Mouse (Mus musculus): Measurements from ENCODE around the gene Crygs. TPM values are rescaled to one million over a fixed set of nuclear protein-coding genes. Genes with fewer than 3 reads are reported as not detected.
A peak's percentile ranks its signal among the peaks of the same experiment; 100 is the strongest.

Gene Crygs
- polyA plus RNA-seq (2014; fragmentation: Nextera tagmentation; extraction: Ambion mirVana): 0.24 TPM in 1 of 2 replicates, not detected in the other

GRCm38 (mm10) chr16:22811477-22811876 lies at the start of gene Crygs:
Crygs (minus strand) TSS chr16:22811577.
- 76% methylated on average over 2 of the region's 2 CpGs for WGBS (ENCODE audit: insufficient replicate concordance)
- no peak within 1 kb of the TSS for H3K4me3 ChIP-seq (ENCODE audit: low read depth, low read length)
- H3K4me2 ChIP-seq: no peak within 1 kb of the TSS
- H3K9me3 ChIP-seq (replicated peaks; ENCODE audit: control insufficient read depth, low read length): no peaks in the 10 kb centered on the region
- no peak for ATAC-seq (replicated peaks; ENCODE audit: insufficient number of reproducible peaks, low FRiP score, low TSS enrichment)
- no peaks in the 10 kb centered on the region for H3K4me1 ChIP-seq (ENCODE audit: control insufficient read depth, insufficient read depth, low read length)
- H3K36me3 ChIP-seq (ENCODE audit: control insufficient read depth, insufficient read depth, low read length): peaks cover 3% of the 10 kb centered on the region
- no peak within 1 kb of the TSS for H3K27ac ChIP-seq (ENCODE audit: low read depth, low read length)
- no peaks in the 10 kb centered on the region; the same call in 1 of the 2 replicates for H3K27me3 ChIP-seq (ENCODE audit: control insufficient read depth, insufficient read depth, low read length)
- H3K9ac ChIP-seq (ENCODE audit: low read depth, low read length): no peak within 1 kb of the TSS

GRCm38 (mm10) chr16:22857431-22858113 lies 46.2 kb upstream of the Crygs start, which contains the start of the genes Tbccd1 and Dnajb11:
Tbccd1 (minus strand) TSS chr16:22857669.
Dnajb11 (plus strand) TSS chr16:22857845.
- Histone ChIP-seq H3K4me3 (ENCODE audit: low read depth, low read length) (peak within 1 kb of the TSS; percentile 99), H3K36me3 (ENCODE audit: control insufficient read depth, insufficient read depth, low read length) (peaks cover 3% of the 10 kb centered on the region; the same call in 1 of the 2 replicates), H3K9ac (ENCODE audit: low read depth, low read length) (peak within 1 kb of the TSS; percentile 96), H3K4me2 (peak within 1 kb of the TSS; percentile 83), H3K27me3 (ENCODE audit: control insufficient read depth, insufficient read depth, low read length) (no peaks in the 10 kb centered on the region), H3K4me1 (ENCODE audit: control insufficient read depth, insufficient read depth, low read length) (peaks cover 7% of the 10 kb centered on the region), H3K9me3 (replicated peaks; ENCODE audit: control insufficient read depth, low read length) (no peaks in the 10 kb centered on the region), H3K27ac (ENCODE audit: low read depth, low read length) (peak within 1 kb of the TSS; percentile 82)
- ATAC-seq (replicated peaks; ENCODE audit: insufficient number of reproducible peaks, low FRiP score, low TSS enrichment): peak; percentile 99
- WGBS (ENCODE audit: insufficient replicate concordance): under 1% methylated on average over 62 of the region's 62 CpGs

- H3K36me3 ChIP-seq (ENCODE audit: control insufficient read depth, insufficient read depth, low read length): no peaks in the 10 kb centered on the region
- no peak for ATAC-seq (replicated peaks; ENCODE audit: insufficient number of reproducible peaks, low FRiP score, low TSS enrichment)
- peak overlapping the region; percentile 63 for H3K4me2 ChIP-seq
- peaks cover 7% of the 10 kb centered on the region for H3K4me1 ChIP-seq (ENCODE audit: control insufficient read depth, insufficient read depth, low read length)
- peak overlapping the region; percentile 99 for H3K4me3 ChIP-seq (ENCODE audit: low read depth, low read length)
- no peaks in the 10 kb centered on the region for H3K9me3 ChIP-seq (replicated peaks; ENCODE audit: control insufficient read depth, low read length)
- H3K27ac ChIP-seq (ENCODE audit: low read depth, low read length): peak overlapping the region; percentile 70
- no peaks in the 10 kb centered on the region for H3K27me3 ChIP-seq (ENCODE audit: control insufficient read depth, insufficient read depth, low read length)
- H3K9ac ChIP-seq (ENCODE audit: low read depth, low read length): peak overlapping the region; percentile 71
- 11% methylated on average over 9 of the region's 9 CpGs for WGBS (ENCODE audit: insufficient replicate concordance)
These were observed 45.4 kb upstream of the Crygs start for GRCm38 (mm10) chr16:22856773-22857172.

GRCm38 (mm10) chr16:22852709-22853108 lies 41.3 kb upstream of the Crygs start:
- 92% methylated on average over 4 of the region's 4 CpGs for WGBS (ENCODE audit: insufficient replicate concordance)
- H3K4me3 ChIP-seq (ENCODE audit: low read depth, low read length): no peak overlapping the region
- no peak overlapping the region for H3K9ac ChIP-seq (ENCODE audit: low read depth, low read length)
- 0 out of 2 replicates have a peak, but pooled peaks cover 2% of the 10 kb centered on the region for H3K4me1 ChIP-seq (ENCODE audit: control insufficient read depth, insufficient read depth, low read length)
- no peaks in the 10 kb centered on the region for H3K27me3 ChIP-seq (ENCODE audit: control insufficient read depth, insufficient read depth, low read length)
- H3K9me3 ChIP-seq (replicated peaks; ENCODE audit: control insufficient read depth, low read length): no peaks in the 10 kb centered on the region
- H3K27ac ChIP-seq (ENCODE audit: low read depth, low read length): no peak overlapping the region
- ATAC-seq (replicated peaks; ENCODE audit: insufficient number of reproducible peaks, low FRiP score, low TSS enrichment): no peak
- H3K4me2 ChIP-seq: no peak overlapping the region
- no peaks in the 10 kb centered on the region for H3K36me3 ChIP-seq (ENCODE audit: control insufficient read depth, insufficient read depth, low read length)

- H3K4me2 ChIP-seq: no peak overlapping the region
- H3K27me3 ChIP-seq (ENCODE audit: control insufficient read depth, insufficient read depth, low read length): no peaks in the 10 kb centered on the region
- no peak overlapping the region for H3K9ac ChIP-seq (ENCODE audit: low read depth, low read length)
- no peaks in the 10 kb centered on the region for H3K36me3 ChIP-seq (ENCODE audit: control insufficient read depth, insufficient read depth, low read length)
- ATAC-seq (replicated peaks; ENCODE audit: insufficient number of reproducible peaks, low FRiP score, low TSS enrichment): no peak
- no peak overlapping the region for H3K27ac ChIP-seq (ENCODE audit: low read depth, low read length)
- no peaks in the 10 kb centered on the region for H3K9me3 ChIP-seq (replicated peaks; ENCODE audit: control insufficient read depth, low read length)
- no peaks in the 10 kb centered on the region for H3K4me1 ChIP-seq (ENCODE audit: control insufficient read depth, insufficient read depth, low read length)
- WGBS (ENCODE audit: insufficient replicate concordance): 91% methylated on average over 1 of the region's 1 CpGs
- H3K4me3 ChIP-seq (ENCODE audit: low read depth, low read length): no peak overlapping the region
These were observed 37.0 kb upstream of the Crygs start for GRCm38 (mm10) chr16:22848331-22848730.

GRCm38 (mm10) chr16:22847686-22848085 lies 36.3 kb upstream of the Crygs start:
- Histone ChIP-seq H3K36me3 (ENCODE audit: control insufficient read depth, insufficient read depth, low read length) (no peaks in the 10 kb centered on the region), H3K27me3 (ENCODE audit: control insufficient read depth, insufficient read depth, low read length) (no peaks in the 10 kb centered on the region), H3K4me3 (ENCODE audit: low read depth, low read length) (no peak overlapping the region), H3K9ac (ENCODE audit: low read depth, low read length) (no peak overlapping the region), H3K4me2 (no peak overlapping the region), H3K9me3 (replicated peaks; ENCODE audit: control insufficient read depth, low read length) (no peaks in the 10 kb centered on the region), H3K4me1 (ENCODE audit: control insufficient read depth, insufficient read depth, low read length) (no peaks in the 10 kb centered on the region), H3K27ac (ENCODE audit: low read depth, low read length) (no peak overlapping the region)
- 89% methylated on average over 1 of the region's 1 CpGs for WGBS (ENCODE audit: insufficient replicate concordance)
- ATAC-seq (replicated peaks; ENCODE audit: insufficient number of reproducible peaks, low FRiP score, low TSS enrichment): no peak

GRCm38 (mm10) chr16:22845481-22845880 lies 34.1 kb upstream of the Crygs start:
- H3K4me2 ChIP-seq: no peak overlapping the region
- peaks cover 2% of the 10 kb centered on the region; the same call in 1 of the 2 replicates for H3K36me3 ChIP-seq (ENCODE audit: control insufficient read depth, insufficient read depth, low read length)
- H3K4me3 ChIP-seq (ENCODE audit: low read depth, low read length): no peak overlapping the region
- WGBS (ENCODE audit: insufficient replicate concordance): 75% methylated on average over 4 of the region's 4 CpGs
- H3K9me3 ChIP-seq (replicated peaks; ENCODE audit: control insufficient read depth, low read length): no peaks in the 10 kb centered on the region
- ATAC-seq (replicated peaks; ENCODE audit: insufficient number of reproducible peaks, low FRiP score, low TSS enrichment): no peak
- H3K27ac ChIP-seq (ENCODE audit: low read depth, low read length): no peak overlapping the region
- H3K9ac ChIP-seq (ENCODE audit: low read depth, low read length): no peak overlapping the region
- no peaks in the 10 kb centered on the region for H3K27me3 ChIP-seq (ENCODE audit: control insufficient read depth, insufficient read depth, low read length)
- no peaks in the 10 kb centered on the region for H3K4me1 ChIP-seq (ENCODE audit: control insufficient read depth, insufficient read depth, low read length)

- peak overlapping the region; percentile 86; the same call in 1 of the 2 replicates for H3K9ac ChIP-seq (ENCODE audit: low read depth, low read length)
These were observed 33.5 kb upstream of the Crygs start for GRCm38 (mm10) chr16:22844834-22845233.

More at GRCm38 (mm10) chr16:22844834-22845233, 33.5 kb upstream of the Crygs start:
- H3K4me2 ChIP-seq: peak overlapping the region; percentile 79
- no peak overlapping the region for H3K27ac ChIP-seq (ENCODE audit: low read depth, low read length)
- H3K4me3 ChIP-seq (ENCODE audit: low read depth, low read length): peak overlapping the region; percentile 54
- ATAC-seq (replicated peaks; ENCODE audit: insufficient number of reproducible peaks, low FRiP score, low TSS enrichment): no peak
- H3K36me3 ChIP-seq (ENCODE audit: control insufficient read depth, insufficient read depth, low read length): peaks cover 3% of the 10 kb centered on the region; the same call in 1 of the 2 replicates
- H3K27me3 ChIP-seq (ENCODE audit: control insufficient read depth, insufficient read depth, low read length): no peaks in the 10 kb centered on the region
- H3K9me3 ChIP-seq (replicated peaks; ENCODE audit: control insufficient read depth, low read length): no peaks in the 10 kb centered on the region
- 75% methylated on average over 5 of the region's 5 CpGs for WGBS (ENCODE audit: insufficient replicate concordance)
- H3K4me1 ChIP-seq (ENCODE audit: control insufficient read depth, insufficient read depth, low read length): no peaks in the 10 kb centered on the region; the same call in 1 of the 2 replicates

All from heart, embryonic 11.5 days (tissue).